Comparison of ENCODE assay signal across 25 mouse cellular contexts in the genomic region with DNA sequence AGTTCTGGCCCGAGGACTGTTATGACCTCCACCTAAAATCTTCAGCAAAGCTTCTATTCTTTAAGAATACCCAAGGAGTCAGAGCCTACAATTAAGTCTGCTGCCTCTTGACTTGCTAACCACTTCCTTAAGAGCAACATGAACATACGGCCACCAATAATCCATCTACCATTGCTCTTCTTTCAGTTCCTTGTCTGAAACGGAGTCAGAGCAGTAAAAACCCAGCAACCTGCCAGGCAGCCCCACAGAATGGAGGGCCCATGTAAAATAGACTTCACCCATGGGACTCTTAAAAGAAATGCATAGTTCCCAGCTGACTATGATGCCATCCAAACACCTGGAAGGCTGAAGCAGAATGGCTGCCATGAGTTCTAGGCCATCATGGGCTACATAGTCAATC. TPM values are rescaled to one million over a fixed set of nuclear protein-coding genes. Genes with fewer than 3 reads are reported as not detected.
A peak's percentile ranks its signal among the peaks of the same experiment; 100 is the strongest.
DNase-seq lines count a peak whose midpoint lies in the region; ATAC-seq lines count a peak whose summit lies in the region.
"Had no signal": no experiment of that assay in that cellular context is flagged by ENCODE, and none has a peak within 500 bp of the region (broad histone marks: within the 10 kb centered on the region; RNA-seq: fewer than 3 reads in every experiment).

No protein-coding gene starts in this region.

- H3K9ac ChIP-seq in liver, embryonic 13.5 days, result no peak overlapping the region
- H3K9ac ChIP-seq in forebrain, embryonic 15.5 days (replicated peaks), result no peak overlapping the region
- H3K9ac ChIP-seq: embryonic facial prominence, embryonic 13.5 days; forebrain, embryonic 13.5 days; heart, embryonic 15.5 days; hindbrain, embryonic 14.5 days; midbrain, embryonic 12.5 days had no signal

- no peaks in the 10 kb centered on the region for H3K9me3 ChIP-seq in liver, embryonic 13.5 days (replicated peaks)
- no peaks in the 10 kb centered on the region for H3K9me3 ChIP-seq in forebrain, embryonic 15.5 days
- H3K9me3 ChIP-seq: embryonic facial prominence, embryonic 13.5 days; forebrain, embryonic 13.5 days; heart, embryonic 15.5 days; midbrain, embryonic 12.5 days had no signal

- peak; percentile 76 for DNase-seq in A20 (ENCODE audit: low read depth, low spot score)
- peak; percentile 55 to 57 for DNase-seq in B cell, adult 2 months
- DNase-seq in liver, embryonic 13.5 days, result no peak
- no peak for DNase-seq in left cerebral cortex, postnatal 4 days
- no peak for DNase-seq in left cerebral cortex, adult 11 months (ENCODE audit: low spot score)
- DNase-seq: cerebellum, adult 11-12 months; cerebellum, postnatal 14 days; embryo, embryonic 11 days; gastrocnemius, postnatal 10 days; heart, adult 2 months; heart, postnatal 4 days; kidney, adult 9 months; kidney, postnatal 14 days; lung, adult 18-20 months; lung, postnatal 10 days; thymus, adult 2 months; thymus, postnatal 4 days had no signal

- peak overlapping the region; percentile 86 for H3K27ac ChIP-seq in liver, embryonic 13.5 days
- H3K27ac ChIP-seq in forebrain, embryonic 15.5 days (replicated peaks), result no peak overlapping the region
- H3K27ac ChIP-seq: embryonic facial prominence, embryonic 13.5 days; forebrain, embryonic 13.5 days; heart, adult 2 months; heart, embryonic 15.5 days; hindbrain, embryonic 14.5 days; midbrain, embryonic 12.5 days; stomach, postnatal 0 days had no signal

- H3K4me1 ChIP-seq in liver, embryonic 13.5 days (replicated peaks), result peaks cover 94% of the 10 kb centered on the region
- peaks cover 5% of the 10 kb centered on the region; the same call in 1 of the 2 replicates for H3K4me1 ChIP-seq in forebrain, embryonic 15.5 days
- H3K4me1 ChIP-seq: embryonic facial prominence, embryonic 13.5 days; forebrain, embryonic 13.5 days had no signal

- peaks cover 10% of the 10 kb centered on the region; the same call in 1 of the 2 replicates for H3K36me3 ChIP-seq in liver, embryonic 13.5 days
- no peaks in the 10 kb centered on the region for H3K36me3 ChIP-seq in forebrain, embryonic 15.5 days
- H3K36me3 ChIP-seq: embryonic facial prominence, embryonic 13.5 days; heart, embryonic 15.5 days; midbrain, embryonic 12.5 days had no signal

- intact Hi-C loops in left cerebral cortex, postnatal 4 days (cut with DNase I), result no loop called here

- no peak overlapping the region for H3K4me3 ChIP-seq in liver, embryonic 13.5 days (replicated peaks)
- H3K4me3 ChIP-seq in forebrain, embryonic 15.5 days, result no peak overlapping the region
- H3K4me3 ChIP-seq: embryonic facial prominence, embryonic 13.5 days; forebrain, embryonic 13.5 days; heart, adult 2 months; heart, embryonic 15.5 days; midbrain, embryonic 12.5 days had no signal

- no peak for ATAC-seq in liver, embryonic 13.5 days (ENCODE audit: low read depth)
- peak; percentile 45 for ATAC-seq in megakaryocyte progenitor cell, adult 5-6 weeks (replicated peaks; ENCODE audit: poor library complexity)
- no peak for ATAC-seq in forebrain, embryonic 15.5 days (replicated peaks)
- ATAC-seq: forebrain, embryonic 13.5 days had no signal

- 69% methylated on average over 3 of the region's 3 CpGs for WGBS in liver, embryonic 13.5 days (ENCODE audit: insufficient replicate concordance)
- 94% methylated on average over 3 of the region's 3 CpGs for WGBS in forebrain, embryonic 15.5 days

- no peaks in the 10 kb centered on the region for H3K27me3 ChIP-seq in liver, embryonic 13.5 days
- H3K27me3 ChIP-seq in forebrain, embryonic 15.5 days, result no peaks in the 10 kb centered on the region
- H3K27me3 ChIP-seq: embryonic facial prominence, embryonic 13.5 days; forebrain, embryonic 13.5 days; heart, embryonic 15.5 days; midbrain, embryonic 12.5 days had no signal

- 0 out of 2 replicates have a peak overlapping the region, but pooled peaks have one; percentile 67 for H3K4me2 ChIP-seq in liver, embryonic 13.5 days
- no peak overlapping the region for H3K4me2 ChIP-seq in forebrain, embryonic 15.5 days (replicated peaks)
- H3K4me2 ChIP-seq: embryonic facial prominence, embryonic 13.5 days; forebrain, embryonic 13.5 days; heart, embryonic 15.5 days; hindbrain, embryonic 14.5 days; midbrain, embryonic 12.5 days had no signal

RNA-seq across cellular contexts. Expression of a gene that starts 13.4 kb away (rescaled TPM):
- polyA plus RNA-seq in liver, embryonic 13.5 days (2015; fragmentation: Nextera tagmentation; extraction: Ambion mirVana), result 30.6 and 33.7 TPM in 2 replicates
- total RNA-seq in megakaryocyte progenitor cell, adult 5-6 weeks (2015), result 35.9 and 43.6 TPM in 2 replicates
- total RNA-seq in megakaryocyte progenitor cell, adult 5-6 weeks (2017), result 45.4 and 48.0 TPM in 2 replicates
- polyA plus RNA-seq in forebrain, embryonic 15.5 days (2015; fragmentation: Nextera tagmentation; extraction: Ambion mirVana), result 96.5 and 102 TPM in 2 replicates
- 10 to 100 TPM; 87.9 to 93.3 TPM for total RNA-seq in left cerebral cortex, postnatal 4 days (2021)

RNA-seq across cellular contexts. Expression of a gene that starts 13.6 kb away (rescaled TPM):
- 8.5 and 12.0 TPM in 2 replicates for polyA plus RNA-seq in liver, embryonic 13.5 days (2015; fragmentation: Nextera tagmentation; extraction: Ambion mirVana)
- 79.4 and 85.9 TPM in 2 replicates for total RNA-seq in megakaryocyte progenitor cell, adult 5-6 weeks (2015)
- 23.2 and 26.7 TPM in 2 replicates for total RNA-seq in megakaryocyte progenitor cell, adult 5-6 weeks (2017)
- 10.1 and 10.3 TPM in 2 replicates for polyA plus RNA-seq in forebrain, embryonic 15.5 days (2015; fragmentation: Nextera tagmentation; extraction: Ambion mirVana)
- 10 to 100 TPM; 13.1 to 17.0 TPM for total RNA-seq in left cerebral cortex, postnatal 4 days (2021)

Comparison
In these comparisons a context has a peak if more than half of its experiments do, and no peak if none do; other contexts are left out.
1. DNase-seq: peak in A20 (single experiment) and B cell, adult 2 months (2 of 2); none in liver, embryonic 13.5 days (single experiment), left cerebral cortex, postnatal 4 days (single experiment) and left cerebral cortex, adult 11 months (single experiment).